Comparison of ENCODE assay signal across 8 mouse cellular contexts in the genomic region with DNA sequence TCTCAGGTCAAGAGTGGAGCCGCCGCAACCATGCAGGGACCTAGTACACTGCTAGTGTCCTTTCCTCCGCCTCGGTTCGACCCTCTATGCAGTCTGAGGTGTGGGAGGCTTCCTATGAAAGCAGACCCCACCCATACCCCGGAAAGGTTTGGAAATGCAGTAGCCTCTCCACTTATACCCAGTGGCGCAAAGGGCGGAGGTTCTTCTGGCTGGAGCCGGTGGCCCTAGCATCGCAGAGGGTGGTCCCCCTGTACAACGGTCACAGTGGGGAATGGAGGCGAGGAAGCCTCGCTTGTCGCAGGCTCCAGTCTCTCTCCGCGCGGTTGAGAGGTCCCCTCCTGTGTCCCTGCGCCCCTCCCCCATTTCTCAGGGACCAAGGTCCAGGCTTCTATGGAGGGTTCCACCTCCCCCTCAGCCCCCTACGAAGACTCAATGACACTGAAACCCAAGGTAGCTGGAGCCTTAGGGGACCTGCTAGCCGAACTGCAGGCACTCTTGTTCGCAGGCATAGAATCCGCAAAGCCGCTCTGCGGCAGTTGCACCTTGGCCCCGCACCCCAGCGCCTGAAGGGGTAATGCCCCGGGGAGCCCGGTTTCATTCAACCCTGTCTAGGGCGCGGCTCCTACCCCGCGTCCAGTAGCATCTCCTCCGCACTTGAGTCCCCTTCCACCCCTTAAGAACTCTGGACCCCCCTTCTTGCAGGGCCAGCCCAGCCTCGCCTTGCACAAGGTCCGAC. TPM values are rescaled to one million over a fixed set of nuclear protein-coding genes. Genes with fewer than 3 reads are reported as not detected.
DNase-seq lines count a peak whose midpoint lies in the region; ATAC-seq and TF ChIP-seq lines count a peak whose summit lies in the region.

No protein-coding gene starts in this region.

- no peak overlapping the region for H3K27ac ChIP-seq in kidney, embryonic 14.5 days (ENCODE audit: low read depth, low read length)
- peak overlapping the region; percentile 57 for H3K27ac ChIP-seq in forebrain, embryonic 11.5 days (ENCODE audit: low read depth, low read length)
- no peak overlapping the region for H3K27ac ChIP-seq in limb, embryonic 14.5 days (replicated peaks; ENCODE audit: low read depth, low read length)
- no peak overlapping the region for H3K27ac ChIP-seq in small intestine, adult 2 months (ENCODE audit: insufficient read depth, low read depth, low read length)

- H3K4me1 ChIP-seq in kidney, embryonic 14.5 days (ENCODE audit: control insufficient read depth, insufficient read depth, low read length): 0 out of 2 replicates have a peak, but pooled peaks cover 7% of the 10 kb centered on the region
- peaks cover 3% of the 10 kb centered on the region; the same call in 1 of the 2 replicates for H3K4me1 ChIP-seq in forebrain, embryonic 11.5 days (replicated peaks; ENCODE audit: control insufficient read depth, insufficient read depth, low read length)
- no peaks in the 10 kb centered on the region for H3K4me1 ChIP-seq in limb, embryonic 14.5 days (ENCODE audit: control insufficient read depth, insufficient read depth, low read length)
- H3K4me1 ChIP-seq in small intestine, adult 2 months (ENCODE audit: control insufficient read depth, insufficient read depth, insufficient read length, low read length): peaks cover 4% of the 10 kb centered on the region

- peak overlapping the region; percentile 16 for H3K4me3 ChIP-seq in kidney, embryonic 14.5 days (ENCODE audit: low read length)
- peak overlapping the region; percentile 60 for H3K4me3 ChIP-seq in forebrain, embryonic 11.5 days (ENCODE audit: low read depth, low read length)
- peak overlapping the region; percentile 13; the same call in 1 of the 2 replicates for H3K4me3 ChIP-seq in limb, embryonic 14.5 days (replicated peaks; ENCODE audit: low read length)
- peak overlapping the region; percentile 15; the same call in 1 of the 2 replicates for H3K4me3 ChIP-seq in small intestine, adult 2 months (ENCODE audit: low read depth, low read length)

- no peaks in the 10 kb centered on the region for H3K9me3 ChIP-seq in kidney, embryonic 14.5 days (ENCODE audit: control insufficient read depth, low read length)
- H3K9me3 ChIP-seq in forebrain, embryonic 11.5 days (ENCODE audit: control insufficient read depth, low read length): no peaks in the 10 kb centered on the region
- H3K9me3 ChIP-seq in limb, embryonic 14.5 days (ENCODE audit: control insufficient read depth, low read length): no peaks in the 10 kb centered on the region

- no peak for DNase-seq in kidney, postnatal 14 days
- peak; percentile 20 for DNase-seq in brain, embryonic 18.5 days (ENCODE audit: low read depth, low spot score)
- DNase-seq in forebrain, embryonic 11.5 days (ENCODE audit: low spot score): peak; percentile 54
- DNase-seq in limb, embryonic 14.5 days (ENCODE audit: low spot score): no peak
- no peak for DNase-seq in spleen, adult 12 weeks (ENCODE audit: low spot score)
- DNase-seq in urinary bladder, adult 2 months (ENCODE audit: low spot score): no peak

- peak; percentile 32 for ATAC-seq in kidney, embryonic 14.5 days (ENCODE audit: low FRiP score, low TSS enrichment)
- peak; percentile 84 for ATAC-seq in forebrain, embryonic 11.5 days (replicated peaks; ENCODE audit: low FRiP score)
- ATAC-seq in limb, embryonic 14.5 days (ENCODE audit: low FRiP score, low read depth): no peak

- no peak overlapping the region; the same call in 1 of the 2 replicates for H3K9ac ChIP-seq in kidney, embryonic 14.5 days (ENCODE audit: low read depth, low read length)
- peak overlapping the region; percentile 86 for H3K9ac ChIP-seq in forebrain, embryonic 11.5 days (ENCODE audit: low read length)
- H3K9ac ChIP-seq in limb, embryonic 14.5 days (ENCODE audit: low read depth, low read length, severe bottlenecking): no peak overlapping the region

- H3K36me3 ChIP-seq in kidney, embryonic 14.5 days (ENCODE audit: control insufficient read depth, insufficient read depth, low read length): no peaks in the 10 kb centered on the region
- H3K36me3 ChIP-seq in forebrain, embryonic 11.5 days (ENCODE audit: control insufficient read depth, insufficient read depth, low read length): no peaks in the 10 kb centered on the region
- no peaks in the 10 kb centered on the region for H3K36me3 ChIP-seq in limb, embryonic 14.5 days (ENCODE audit: control insufficient read depth, insufficient read depth, low read length)
- H3K36me3 ChIP-seq in small intestine, adult 2 months (ENCODE audit: control insufficient read depth, insufficient read depth, low read length): no peaks in the 10 kb centered on the region

- peaks cover 35% of the 10 kb centered on the region for H3K27me3 ChIP-seq in kidney, embryonic 14.5 days (ENCODE audit: control insufficient read depth, insufficient read depth, low read length)
- peaks cover 5% of the 10 kb centered on the region; the same call in 1 of the 2 replicates for H3K27me3 ChIP-seq in forebrain, embryonic 11.5 days (ENCODE audit: control insufficient read depth, insufficient read depth, low read length)
- peaks cover 39% of the 10 kb centered on the region for H3K27me3 ChIP-seq in limb, embryonic 14.5 days (ENCODE audit: control insufficient read depth, insufficient read depth, low read length)
- H3K27me3 ChIP-seq in small intestine, adult 2 months (ENCODE audit: control insufficient read depth, insufficient read depth, low read length): peaks cover 18% of the 10 kb centered on the region

- no peak for TF ChIP-seq CTCF in small intestine, adult 2 months (IDR thresholded peaks at IDR 0.05; ENCODE audit: extremely low read depth, insufficient read length, insufficient replicate concordance, low read depth, low read length)

- no peak for TF ChIP-seq POLR2A in limb, embryonic 14.5 days (IDR thresholded peaks at IDR 0.05; ENCODE audit: borderline replicate concordance, extremely low read depth, insufficient read depth, insufficient read length)
- no peak for TF ChIP-seq POLR2A in small intestine, adult 2 months (IDR thresholded peaks at IDR 0.05; ENCODE audit: low read depth, low read length)

- H3K4me2 ChIP-seq in kidney, embryonic 14.5 days (replicated peaks; ENCODE audit: low read depth, low read length): peak overlapping the region; percentile 33
- H3K4me2 ChIP-seq in forebrain, embryonic 11.5 days (ENCODE audit: low read depth, low read length, severe bottlenecking): peak overlapping the region; percentile 86
- H3K4me2 ChIP-seq in limb, embryonic 14.5 days (replicated peaks; ENCODE audit: low read depth, low read length, severe bottlenecking): 0 out of 2 replicates have a peak overlapping the region, but pooled peaks have one; percentile 16

- 2% methylated on average over 35 of the region's 35 CpGs for WGBS in kidney, embryonic 14.5 days
- 1% methylated on average over 35 of the region's 35 CpGs for WGBS in forebrain, embryonic 11.5 days
- WGBS in limb, embryonic 14.5 days: 3% methylated on average over 34 of the region's 35 CpGs
- WGBS in small intestine, adult 2 months: 8% methylated on average over 35 of the region's 35 CpGs

RNA-seq across cellular contexts. Expression of gene Stmn3, which starts 0.8 kb away (rescaled TPM):
- 0.46 and 0.62 TPM in 2 replicates for polyA plus RNA-seq in kidney, embryonic 14.5 days (2014; fragmentation: Nextera tagmentation; extraction: Ambion mirVana)
- 212 and 228 TPM in 2 replicates for polyA plus RNA-seq in forebrain, embryonic 11.5 days (2014; fragmentation: Nextera tagmentation; extraction: Ambion mirVana)
- 0.68 and 2.8 TPM in 2 replicates for polyA plus RNA-seq in limb, embryonic 14.5 days (2012; rRNA removed)
- polyA plus RNA-seq in limb, embryonic 14.5 days (2014; fragmentation: Nextera tagmentation; extraction: Ambion mirVana): 0.28 and 0.29 TPM in 2 replicates
- polyA plus RNA-seq in small intestine, adult 2 months (2012; rRNA removed): 0.90 and 1.3 TPM in 2 replicates
- polyA plus RNA-seq in urinary bladder, adult 2 months (2012; rRNA removed): 1.1 and 1.3 TPM in 2 replicates

RNA-seq across cellular contexts. Expression of gene Rtel1, which starts 6.0 kb away (rescaled TPM):
- 40.0 and 59.2 TPM in 2 replicates for polyA plus RNA-seq in kidney, embryonic 14.5 days (2014; fragmentation: Nextera tagmentation; extraction: Ambion mirVana)
- 66.5 and 68.3 TPM in 2 replicates for polyA plus RNA-seq in forebrain, embryonic 11.5 days (2014; fragmentation: Nextera tagmentation; extraction: Ambion mirVana)
- 110 and 130 TPM in 2 replicates for polyA plus RNA-seq in limb, embryonic 14.5 days (2012; rRNA removed)
- polyA plus RNA-seq in limb, embryonic 14.5 days (2014; fragmentation: Nextera tagmentation; extraction: Ambion mirVana): 49.0 and 53.3 TPM in 2 replicates
- 16.4 and 24.7 TPM in 2 replicates for polyA plus RNA-seq in small intestine, adult 2 months (2012; rRNA removed)
- 42.1 and 55.2 TPM in 2 replicates for polyA plus RNA-seq in urinary bladder, adult 2 months (2012; rRNA removed)

RNA-seq across cellular contexts. Expression of gene Gmeb2, which starts 25.7 kb away (rescaled TPM):
- polyA plus RNA-seq in kidney, embryonic 14.5 days (2014; fragmentation: Nextera tagmentation; extraction: Ambion mirVana): 9.4 and 17.9 TPM in 2 replicates
- 21.7 and 22.9 TPM in 2 replicates for polyA plus RNA-seq in forebrain, embryonic 11.5 days (2014; fragmentation: Nextera tagmentation; extraction: Ambion mirVana)
- polyA plus RNA-seq in limb, embryonic 14.5 days (2012; rRNA removed): 28.6 and 38.4 TPM in 2 replicates
- polyA plus RNA-seq in limb, embryonic 14.5 days (2014; fragmentation: Nextera tagmentation; extraction: Ambion mirVana): 17.0 and 19.1 TPM in 2 replicates
- polyA plus RNA-seq in small intestine, adult 2 months (2012; rRNA removed): 14.0 and 29.1 TPM in 2 replicates
- 18.1 and 21.0 TPM in 2 replicates for polyA plus RNA-seq in urinary bladder, adult 2 months (2012; rRNA removed)

RNA-seq across cellular contexts. Expression of gene Zgpat, which starts 51.2 kb away (rescaled TPM):
- polyA plus RNA-seq in kidney, embryonic 14.5 days (2014; fragmentation: Nextera tagmentation; extraction: Ambion mirVana): 25.7 and 39.0 TPM in 2 replicates
- 52.3 and 54.7 TPM in 2 replicates for polyA plus RNA-seq in forebrain, embryonic 11.5 days (2014; fragmentation: Nextera tagmentation; extraction: Ambion mirVana)
- 57.4 and 67.9 TPM in 2 replicates for polyA plus RNA-seq in limb, embryonic 14.5 days (2012; rRNA removed)
- 37.3 and 47.6 TPM in 2 replicates for polyA plus RNA-seq in limb, embryonic 14.5 days (2014; fragmentation: Nextera tagmentation; extraction: Ambion mirVana)
- polyA plus RNA-seq in small intestine, adult 2 months (2012; rRNA removed): 15.7 and 20.7 TPM in 2 replicates
- 36.7 and 41.9 TPM in 2 replicates for polyA plus RNA-seq in urinary bladder, adult 2 months (2012; rRNA removed)

RNA-seq across cellular contexts. Expression of gene Arfrp1, which starts 51.7 kb away (rescaled TPM):
- polyA plus RNA-seq in kidney, embryonic 14.5 days (2014; fragmentation: Nextera tagmentation; extraction: Ambion mirVana): 51.5 and 53.9 TPM in 2 replicates
- polyA plus RNA-seq in forebrain, embryonic 11.5 days (2014; fragmentation: Nextera tagmentation; extraction: Ambion mirVana): 64.5 and 77.0 TPM in 2 replicates
- polyA plus RNA-seq in limb, embryonic 14.5 days (2012; rRNA removed): 81.0 and 89.9 TPM in 2 replicates
- polyA plus RNA-seq in limb, embryonic 14.5 days (2014; fragmentation: Nextera tagmentation; extraction: Ambion mirVana): 50.0 and 54.7 TPM in 2 replicates
- 15.8 and 23.5 TPM in 2 replicates for polyA plus RNA-seq in small intestine, adult 2 months (2012; rRNA removed)
- polyA plus RNA-seq in urinary bladder, adult 2 months (2012; rRNA removed): 67.5 and 73.0 TPM in 2 replicates

Comparison
In these comparisons a context has a peak if more than half of its experiments do, and no peak if none do; other contexts are left out.
1. H3K4me2 ChIP-seq: peak in every context shown above with its lines; median percentile 86 in forebrain, embryonic 11.5 days; 33 in kidney, embryonic 14.5 days; 16 in limb, embryonic 14.5 days.
2. DNase-seq: peak in brain, embryonic 18.5 days (single experiment) and forebrain, embryonic 11.5 days (single experiment); none in kidney, postnatal 14 days (single experiment), limb, embryonic 14.5 days (single experiment), spleen, adult 12 weeks (single experiment) and urinary bladder, adult 2 months (single experiment).
3. RNA of gene Stmn3, which starts 0.8 kb away (polyA plus RNA-seq): 212 to 228 TPM in forebrain, embryonic 11.5 days; 0.28 to 2.8 TPM in limb, embryonic 14.5 days, 0.90 to 1.3 TPM in small intestine, adult 2 months, 1.1 to 1.3 TPM in urinary bladder, adult 2 months and 0.46 to 0.62 TPM in kidney, embryonic 14.5 days; every median in the first group is over 10 times any median in the second.
4. Peak in every context shown above with its lines, with median percentiles within 50 percentile points of each other: H3K4me3 ChIP-seq.